Mouse (Mus musculus) kidney, embryonic 16.5 days (tissue): ENCODE results near the gene Cort. TPM values are rescaled to one million over a fixed set of nuclear protein-coding genes. Genes with fewer than 3 reads are reported as not detected.

Experiments used
- ATAC-seq: fragments of 200-750 bp; cut with Nextera tagmentation; 2 replicates; pipeline ENCODE4 v1.8.0; 2017; ENCODE audit warnings: moderate TSS enrichment; ENCODE audit not compliant: low FRiP score, low TSS enrichment
- H3K27ac ChIP-seq: fragments of 300-500 bp; sonication (generic); 2 replicates; pipeline ENCODE4 v1.5.1; 2014; ENCODE audit warnings: low read length
- H3K27me3 ChIP-seq: fragments of 300-500 bp; sonication (generic); 2 replicates; pipeline ENCODE4 v1.6.1; 2014; ENCODE audit warnings: low read length, control low read depth, mixed read lengths; ENCODE audit not compliant: insufficient read depth
- H3K36me3 ChIP-seq: fragments of 300-500 bp; sonication (generic); 2 replicates; pipeline ENCODE4 v1.6.1; 2014; ENCODE audit warnings: low read length, control low read depth, mixed read lengths; ENCODE audit not compliant: insufficient read depth
- H3K4me1 ChIP-seq: fragments of 300-500 bp; sonication (generic); 2 replicates; pipeline ENCODE4 v1.6.1; 2014; ENCODE audit warnings: low read length, control low read depth, mixed read lengths; ENCODE audit not compliant: insufficient read depth
- H3K4me2 ChIP-seq: fragments of 300-500 bp; sonication (generic); replicated peaks from 2 replicates; pipeline ENCODE4 v1.6.1; 2014; ENCODE audit warnings: low read depth, low read length
- H3K4me3 ChIP-seq: fragments of 300-500 bp; sonication (generic); 2 replicates; pipeline ENCODE4 v1.5.1; 2014; ENCODE audit warnings: mild to moderate bottlenecking, low read length
- H3K9ac ChIP-seq: fragments of 300-500 bp; sonication (generic); replicated peaks from 2 replicates; pipeline ENCODE4 v1.6.1; 2014; ENCODE audit warnings: low read length
- H3K9me3 ChIP-seq: fragments of 300-500 bp; sonication (generic); 2 replicates; pipeline ENCODE4 v1.6.1; 2016; ENCODE audit warnings: low read length, control low read depth
- WGBS: fragments of 180-500 bp; shearing (Covaris S2); extraction: QIAGEN DNeasy Blood & Tissue Kit; methylation state at CpG from one replicate; pipeline ENCODE4 v1.1.7; 2014; 5-methylcytosine and 5-hydroxymethylcytosine counted together
- polyA plus RNA-seq: library from polyadenylated mRNA; unstranded; fragments of >200 nt; fragmentation: Nextera tagmentation; extraction: Ambion mirVana; gene quantifications from 2 replicates; pipeline ENCODE4 v1.2.1, GENCODE M21; 2015

Cort gene
- polyA plus RNA-seq, 1 experiment from 2014 or later, result 0.41 TPM

GRCm38 (mm10) chr4:149166215-149166946, 39.8 kb upstream of the Cort start, which contains the start of gene Pgd:
Pgd (minus strand) TSS chr4:149166771.
- Histone ChIP-seq H3K27me3 (no peaks in the 10 kb centered on the region), H3K9me3 (no peaks in the 10 kb centered on the region), H3K36me3 (peaks cover 14% of the 10 kb centered on the region; the same call in 1 of the 2 replicates), H3K4me3 (peak within 1 kb of the TSS; percentile 95), H3K27ac (peak within 1 kb of the TSS; percentile 87), H3K4me2 (peak within 1 kb of the TSS; percentile 94), H3K4me1 (peaks cover 14% of the 10 kb centered on the region), H3K9ac (peak within 1 kb of the TSS; percentile 89)
- ATAC-seq, result peak; percentile 99
- under 1% methylated on average over 59 of the region's 59 CpGs for WGBS

GRCm38 (mm10) chr4:149164150-149164549, 37.6 kb upstream of the Cort start:
- no peak overlapping the region for H3K9ac ChIP-seq
- H3K27ac ChIP-seq, result no peak overlapping the region
- H3K27me3 ChIP-seq, result no peaks in the 10 kb centered on the region
- H3K4me2 ChIP-seq, result no peak overlapping the region
- H3K36me3 ChIP-seq, result peaks cover 31% of the 10 kb centered on the region
- no peaks in the 10 kb centered on the region for H3K9me3 ChIP-seq
- no peak overlapping the region for H3K4me3 ChIP-seq
- 44% methylated on average over 5 of the region's 5 CpGs for WGBS
- ATAC-seq, result no peak
- peaks cover 14% of the 10 kb centered on the region for H3K4me1 ChIP-seq

- no peaks in the 10 kb centered on the region for H3K27me3 ChIP-seq
- no peak overlapping the region for H3K4me3 ChIP-seq
- 61% methylated on average over 1 of the region's 1 CpGs for whole genome bisulfite sequencing
- H3K36me3 ChIP-seq, result peaks cover 35% of the 10 kb centered on the region
- no peak overlapping the region for H3K9ac ChIP-seq
- no peak overlapping the region for H3K4me2 ChIP-seq
- peaks cover 14% of the 10 kb centered on the region for H3K4me1 ChIP-seq
- H3K9me3 ChIP-seq, result no peaks in the 10 kb centered on the region
- H3K27ac ChIP-seq, result no peak overlapping the region
- no peak for ATAC-seq
Measured at GRCm38 (mm10) chr4:149163196-149163595, 36.6 kb upstream of the Cort start.

- Histone ChIP-seq H3K4me3 (no peak overlapping the region), H3K9ac (no peak overlapping the region), H3K27ac (no peak overlapping the region), H3K4me1 (peaks cover 9% of the 10 kb centered on the region), H3K36me3 (peaks cover 54% of the 10 kb centered on the region), H3K4me2 (no peak overlapping the region), H3K27me3 (no peaks in the 10 kb centered on the region), H3K9me3 (no peaks in the 10 kb centered on the region)
- 91% methylated on average over 6 of the region's 6 CpGs for WGBS
- ATAC-seq, result no peak
Measured at GRCm38 (mm10) chr4:149161166-149161565, 34.6 kb upstream of the Cort start.

GRCm38 (mm10) chr4:149159891-149160290, 33.3 kb upstream of the Cort start:
- no peak overlapping the region for H3K4me2 ChIP-seq
- H3K27me3 ChIP-seq, result no peaks in the 10 kb centered on the region
- no peak overlapping the region for H3K4me3 ChIP-seq
- H3K9me3 ChIP-seq, result no peaks in the 10 kb centered on the region
- peaks cover 67% of the 10 kb centered on the region for H3K36me3 ChIP-seq
- 87% methylated on average over 13 of the region's 13 CpGs for WGBS
- H3K27ac ChIP-seq, result no peak overlapping the region
- no peak overlapping the region for H3K9ac ChIP-seq
- no peak for ATAC-seq
- no peaks in the 10 kb centered on the region for H3K4me1 ChIP-seq

GRCm38 (mm10) chr4:149159203-149159602, 32.6 kb upstream of the Cort start:
- Histone ChIP-seq H3K4me3 (no peak overlapping the region), H3K9me3 (no peaks in the 10 kb centered on the region), H3K4me1 (no peaks in the 10 kb centered on the region), H3K9ac (no peak overlapping the region), H3K27ac (no peak overlapping the region), H3K27me3 (no peaks in the 10 kb centered on the region), H3K4me2 (no peak overlapping the region), H3K36me3 (peaks cover 69% of the 10 kb centered on the region)
- WGBS, result 93% methylated on average over 2 of the region's 2 CpGs
- no peak for ATAC-seq

- Histone ChIP-seq H3K4me1 (no peaks in the 10 kb centered on the region), H3K27ac (no peak overlapping the region), H3K27me3 (no peaks in the 10 kb centered on the region), H3K36me3 (peaks cover 86% of the 10 kb centered on the region), H3K4me3 (no peak overlapping the region), H3K4me2 (no peak overlapping the region), H3K9me3 (no peaks in the 10 kb centered on the region), H3K9ac (no peak overlapping the region)
- 78% methylated on average over 8 of the region's 8 CpGs for WGBS
- no peak for ATAC-seq
Measured at GRCm38 (mm10) chr4:149157415-149157973, 30.9 kb upstream of the Cort start.

- Histone ChIP-seq H3K36me3 (peaks cover 89% of the 10 kb centered on the region), H3K9ac (no peak overlapping the region), H3K4me1 (no peaks in the 10 kb centered on the region), H3K27me3 (no peaks in the 10 kb centered on the region), H3K4me3 (no peak overlapping the region), H3K4me2 (no peak overlapping the region), H3K9me3 (no peaks in the 10 kb centered on the region), H3K27ac (no peak overlapping the region)
- WGBS, result 91% methylated on average over 6 of the region's 6 CpGs
- no peak; the same call in 1 of the 2 replicates for ATAC-seq
Measured at GRCm38 (mm10) chr4:149155711-149156110, 29.1 kb upstream of the Cort start.

- ATAC-seq, result no peak
- H3K9me3 ChIP-seq, result no peaks in the 10 kb centered on the region
- peaks cover 87% of the 10 kb centered on the region for H3K36me3 ChIP-seq
- H3K27me3 ChIP-seq, result no peaks in the 10 kb centered on the region
- 98% methylated on average over 7 of the region's 7 CpGs for WGBS
- no peaks in the 10 kb centered on the region for H3K4me1 ChIP-seq
- H3K4me3 ChIP-seq, result no peak overlapping the region
- no peak overlapping the region for H3K4me2 ChIP-seq
- H3K9ac ChIP-seq, result no peak overlapping the region
- no peak overlapping the region for H3K27ac ChIP-seq
Measured at GRCm38 (mm10) chr4:149154859-149155258, 28.3 kb upstream of the Cort start.

GRCm38 (mm10) chr4:149150721-149151120, 24.2 kb upstream of the Cort start:
- 84% methylated on average over 11 of the region's 11 CpGs for WGBS
- Histone ChIP-seq H3K4me2 (no peak overlapping the region), H3K27me3 (no peaks in the 10 kb centered on the region), H3K4me3 (no peak overlapping the region), H3K9me3 (no peaks in the 10 kb centered on the region), H3K9ac (no peak overlapping the region), H3K27ac (no peak overlapping the region), H3K36me3 (peaks cover 54% of the 10 kb centered on the region), H3K4me1 (peaks cover 9% of the 10 kb centered on the region; the same call in 1 of the 2 replicates)
- ATAC-seq, result no peak
